Mouse (Mus musculus) yolk sac, embryonic 10.5 days (tissue): ENCODE data around the gene Lhx3.

Source experiments
- DNase-seq: peaks from one replicate; pipeline ENCODE4 v3.0.0-alpha.2; 2017; ENCODE audit warnings: low spot score

The Lhx3 gene

DNA sequence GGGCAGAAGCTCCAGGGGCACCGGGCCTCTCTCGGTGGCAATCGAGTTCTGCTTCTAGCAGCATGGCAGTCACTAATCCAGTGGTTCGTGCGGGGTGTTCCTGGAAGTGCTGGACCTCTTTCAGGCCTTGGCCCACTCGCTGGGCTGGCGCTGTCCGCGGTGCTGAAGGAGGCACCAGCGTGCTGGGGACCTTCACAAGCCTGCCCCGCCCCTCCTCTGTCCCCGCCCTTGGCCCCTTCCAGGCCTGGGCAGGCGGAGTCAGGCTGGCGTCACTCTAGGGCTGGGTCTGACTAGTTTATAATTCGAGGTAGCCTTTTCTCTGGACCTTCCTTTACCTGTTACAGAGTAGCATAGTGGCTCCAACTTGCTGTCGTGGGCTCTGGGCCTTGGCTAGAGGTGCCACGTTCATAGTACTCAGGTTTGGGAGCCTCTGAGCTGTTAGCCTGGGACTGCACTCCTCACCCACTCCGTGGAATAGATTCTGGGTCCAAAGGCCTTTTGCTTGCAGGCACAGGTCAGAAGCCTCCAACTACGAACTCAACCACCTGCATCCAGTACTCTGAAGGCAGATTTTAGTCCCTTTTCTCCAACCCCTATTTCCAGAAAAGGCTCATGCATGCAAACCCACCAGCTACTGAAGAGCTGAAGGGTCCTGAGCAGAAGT is at the start of gene Lhx3:
Gene Lhx3, minus strand, starts transcription at position 164 of the 664 bp plus-strand sequence.
- DNase-seq = peak; percentile 87

DNA sequence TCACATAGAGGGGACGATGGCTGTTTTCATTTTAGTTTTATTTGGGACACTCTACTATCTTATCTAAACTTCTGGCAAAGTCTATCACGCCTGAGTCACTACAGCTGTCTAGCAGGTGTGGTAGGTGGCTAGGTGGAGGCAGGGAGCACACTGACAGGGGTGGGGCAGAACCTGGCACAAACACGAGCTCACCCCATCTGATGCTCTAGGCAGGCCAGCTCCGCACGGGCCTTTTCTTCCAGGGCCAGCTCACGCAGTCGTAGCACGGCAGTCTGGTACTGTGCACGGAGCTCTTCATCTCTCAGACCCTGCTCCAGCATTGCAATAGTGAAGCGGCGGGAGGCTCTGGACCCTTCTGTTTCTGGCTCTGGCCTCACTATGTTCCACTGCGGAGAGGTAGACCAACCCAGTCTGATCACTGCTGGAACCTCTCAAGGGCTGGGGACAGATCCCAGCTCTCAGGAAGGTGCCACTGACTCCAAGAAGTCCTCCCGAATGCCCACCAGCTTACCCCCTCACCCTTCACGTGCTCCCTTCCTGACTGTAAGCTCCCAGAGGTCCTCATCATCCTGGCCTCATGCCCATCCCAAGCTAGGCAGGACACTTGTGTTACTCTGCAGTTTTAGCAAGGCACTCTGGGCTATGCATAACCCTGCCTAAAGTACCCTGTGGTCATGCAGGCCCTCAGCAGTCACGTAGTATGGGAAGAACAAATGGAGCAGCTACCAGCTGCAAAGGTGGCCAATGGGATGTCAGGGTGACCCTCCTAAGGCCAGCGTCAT is 49.4 kb upstream of the Lhx3 start:
- no peak for DNase-seq

DNA sequence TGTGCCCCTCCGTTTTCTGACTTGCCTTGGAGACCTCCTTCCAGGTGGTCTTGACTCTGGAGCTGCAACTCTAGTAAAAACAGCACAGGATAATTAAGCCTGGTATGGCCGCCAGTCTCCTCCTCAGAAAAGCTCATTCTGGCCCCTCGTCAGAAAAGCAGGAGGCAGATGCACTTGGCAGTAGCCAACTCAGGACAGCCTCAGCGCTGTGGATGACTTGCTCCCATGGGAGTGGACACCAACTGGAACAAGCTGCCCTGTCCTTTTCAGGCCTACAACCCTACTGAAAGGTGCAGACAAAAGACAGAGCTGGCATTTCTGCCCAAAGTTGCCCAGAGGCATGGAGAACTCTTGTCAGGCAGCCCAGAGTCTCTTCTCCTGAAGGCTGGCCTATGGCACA is 46.7 kb upstream of the Lhx3 start:
- DNase-seq = no peak

DNA sequence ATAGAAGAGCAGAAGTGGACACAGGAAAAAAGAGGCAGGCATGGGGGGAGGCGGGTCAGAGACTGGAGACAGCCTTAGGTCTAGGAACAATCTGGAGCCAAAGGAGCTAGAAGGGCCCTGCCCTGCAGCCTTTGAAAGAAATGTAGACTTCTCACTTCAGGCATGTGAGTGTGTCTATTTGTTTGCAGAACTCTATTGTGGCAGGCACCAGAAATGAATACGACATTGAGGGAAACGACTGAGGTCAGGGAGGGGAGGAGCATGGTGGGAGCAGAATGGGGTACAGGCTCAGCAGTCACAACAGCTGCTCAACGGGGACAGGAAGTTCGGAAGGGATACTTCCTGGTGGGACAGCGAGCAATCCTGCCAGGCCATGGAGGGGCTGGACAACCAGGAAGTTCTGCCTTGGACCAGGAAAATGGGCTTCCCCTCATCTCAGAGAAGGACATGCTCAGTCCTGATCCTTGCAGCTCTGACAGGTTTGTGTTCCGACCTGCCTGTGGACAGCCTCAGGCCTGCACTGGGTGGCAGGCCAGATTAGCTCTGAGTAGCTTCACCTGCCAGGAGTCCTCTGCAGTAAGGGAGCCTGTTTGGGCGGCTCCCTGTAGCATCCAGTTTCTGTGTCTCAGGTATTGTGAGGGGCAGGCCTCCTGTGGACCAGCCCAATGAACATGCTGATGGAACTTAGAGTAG is 44.6 kb upstream of the Lhx3 start:
- DNase-seq = no peak

DNA sequence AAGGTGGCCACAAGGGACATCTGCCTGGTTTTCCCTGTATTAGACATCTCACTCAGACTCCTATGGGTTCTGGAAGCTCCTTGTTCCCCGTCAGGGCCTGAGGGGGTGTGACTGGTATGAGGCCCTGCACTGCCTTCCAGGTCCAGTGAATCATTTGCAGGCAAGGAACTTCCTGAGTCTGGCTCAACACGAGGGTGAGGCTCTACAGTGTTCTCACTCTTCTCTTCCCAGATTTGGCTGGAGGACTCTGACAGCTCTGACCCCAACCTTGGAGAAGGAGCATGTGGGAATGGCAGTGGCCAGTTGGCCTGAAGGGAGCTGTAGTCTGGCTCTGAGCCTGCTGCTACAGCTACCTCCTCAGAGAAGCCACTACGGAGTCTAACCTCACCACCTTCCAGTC is 39.4 kb upstream of the Lhx3 start:
- no peak for DNase-seq

DNA sequence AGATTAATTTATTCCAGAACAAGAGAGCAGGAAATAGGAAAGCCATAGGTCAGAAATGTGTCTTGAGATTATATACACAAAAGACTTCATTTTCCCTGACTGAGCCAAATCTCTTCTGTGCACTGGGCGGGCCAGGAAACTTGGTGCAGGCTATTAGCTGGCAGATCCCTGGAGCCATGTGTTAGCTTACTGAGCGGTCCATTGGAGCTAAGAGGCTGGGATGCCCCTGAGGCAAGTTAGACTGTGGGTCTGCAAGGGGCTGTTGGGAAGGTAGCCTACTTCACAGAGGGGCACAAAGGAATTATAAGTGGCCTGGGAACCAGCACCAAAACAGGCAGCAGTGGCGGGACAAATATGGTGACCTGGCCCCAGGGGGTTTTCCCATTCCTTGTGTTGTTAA is 32.8 kb upstream of the Lhx3 start:
- DNase-seq = no peak

DNA sequence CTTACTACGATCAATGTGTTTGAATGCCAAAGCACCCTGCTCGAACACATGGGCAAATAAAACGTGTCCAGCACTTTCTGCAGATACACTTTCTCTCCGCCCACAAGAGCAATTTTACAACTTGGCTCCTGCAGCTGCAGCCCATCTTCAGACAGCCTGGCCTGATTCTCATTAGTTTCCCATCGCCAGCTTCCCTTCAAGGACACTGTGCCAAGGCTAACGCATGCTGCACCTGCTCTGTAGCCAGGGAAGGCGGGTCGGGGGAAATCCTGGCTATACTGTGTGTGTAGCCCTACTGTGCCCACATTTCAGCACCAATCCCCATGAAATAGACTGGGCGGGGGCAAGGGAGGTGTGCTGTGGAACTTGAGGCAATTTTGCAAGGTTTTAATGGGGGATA is 32.2 kb upstream of the Lhx3 start:
- no peak for DNase-seq

DNA sequence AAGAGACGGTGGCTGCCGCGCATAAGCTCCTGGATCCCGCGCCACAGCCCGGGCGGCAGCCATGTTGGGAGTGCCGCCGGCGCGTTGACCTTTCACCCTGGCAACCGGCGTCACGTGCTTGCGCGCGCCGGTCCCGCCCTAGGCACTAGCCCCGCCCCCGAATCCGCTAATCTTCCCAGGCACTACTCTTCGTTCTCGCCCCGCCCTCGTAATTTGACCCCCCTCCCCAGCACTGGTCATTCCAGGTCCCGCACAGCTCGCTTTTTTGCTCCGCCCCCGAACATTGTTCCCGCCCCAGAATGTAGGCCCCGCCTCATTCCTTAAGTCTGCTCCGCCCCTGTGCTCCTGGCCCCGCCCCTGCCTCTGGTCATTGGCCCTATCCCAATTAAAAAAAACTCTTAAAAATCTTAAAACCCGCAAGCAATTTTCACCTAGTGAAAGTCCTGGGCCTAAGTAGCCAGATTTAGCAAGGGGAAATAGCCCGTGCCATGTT is 29.2 kb upstream of the Lhx3 start, which contains the start of gene Qsox2:
Gene Qsox2, minus strand, starts transcription at position 236 of the 493 bp plus-strand sequence.
- peak; percentile 96 for DNase-seq

DNA sequence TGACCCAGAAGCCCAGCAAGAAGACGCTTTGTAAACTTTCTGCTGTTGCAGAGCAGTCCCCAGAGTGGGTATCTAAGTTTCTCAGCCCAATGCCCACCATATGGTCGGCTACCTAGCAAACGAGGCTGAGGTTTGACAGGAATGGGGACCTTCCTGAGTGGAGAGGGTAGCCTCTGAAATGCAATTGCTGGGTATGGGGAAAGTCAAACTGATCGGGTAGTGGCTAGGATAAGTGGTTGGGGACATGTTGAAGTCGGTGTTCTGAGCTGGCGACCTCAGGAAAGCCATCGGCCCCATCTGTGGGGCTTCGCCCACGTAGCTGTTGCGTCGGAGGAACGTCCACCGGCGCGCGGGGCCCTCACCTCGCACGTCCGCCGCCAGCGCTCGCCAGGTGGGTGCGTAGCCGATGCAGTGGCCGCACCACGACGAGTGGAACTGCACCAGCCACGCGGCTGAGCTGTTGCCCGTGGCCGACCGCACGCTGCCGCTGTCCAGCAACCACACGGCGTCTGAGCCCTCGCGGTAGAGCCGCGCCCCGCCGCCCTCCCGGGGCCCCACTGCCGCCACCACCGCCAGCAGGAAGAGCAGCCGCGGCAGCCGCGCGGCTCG is 28.7 kb upstream of the Lhx3 start:
- no peak for DNase-seq

DNA sequence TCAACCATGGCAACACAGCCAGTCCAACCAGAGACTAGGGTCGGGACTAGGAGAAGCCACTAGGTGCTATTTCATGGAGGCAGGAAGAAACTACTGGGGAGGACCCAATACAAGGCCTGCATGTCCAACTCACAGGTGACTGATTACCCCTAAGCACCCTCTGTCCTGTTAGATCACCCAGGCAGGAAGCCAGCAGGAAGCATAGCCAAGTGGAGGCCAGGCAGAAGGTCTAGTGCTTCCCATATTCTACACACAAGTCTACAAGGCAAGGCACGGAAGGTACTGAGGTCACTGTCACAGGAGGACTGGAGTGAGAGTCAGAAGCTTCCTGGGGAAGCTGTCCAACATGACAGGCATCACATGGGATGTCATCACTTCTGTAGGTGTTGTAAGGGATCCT is 26.7 kb upstream of the Lhx3 start:
- no peak for DNase-seq

DNA sequence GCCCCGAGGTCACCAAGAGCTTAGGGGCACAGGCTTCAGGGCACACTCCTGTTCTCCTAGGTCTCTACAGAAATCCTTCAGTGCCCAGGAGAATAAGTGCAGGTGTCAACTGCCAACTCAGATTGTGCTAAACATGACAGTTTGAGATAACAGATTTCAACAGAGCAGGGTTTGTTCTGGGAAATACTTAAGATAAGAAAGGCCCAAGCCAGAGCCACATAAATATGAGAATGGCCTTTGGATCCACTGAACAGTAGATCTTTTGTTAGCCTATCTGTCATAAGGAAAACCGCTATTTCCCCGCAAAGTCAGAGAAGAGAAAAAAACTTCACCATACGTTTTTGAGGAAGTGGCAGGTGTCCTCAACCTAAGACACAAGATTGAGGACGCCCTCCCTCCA is 26.2 kb upstream of the Lhx3 start:
- DNase-seq = no peak

DNA sequence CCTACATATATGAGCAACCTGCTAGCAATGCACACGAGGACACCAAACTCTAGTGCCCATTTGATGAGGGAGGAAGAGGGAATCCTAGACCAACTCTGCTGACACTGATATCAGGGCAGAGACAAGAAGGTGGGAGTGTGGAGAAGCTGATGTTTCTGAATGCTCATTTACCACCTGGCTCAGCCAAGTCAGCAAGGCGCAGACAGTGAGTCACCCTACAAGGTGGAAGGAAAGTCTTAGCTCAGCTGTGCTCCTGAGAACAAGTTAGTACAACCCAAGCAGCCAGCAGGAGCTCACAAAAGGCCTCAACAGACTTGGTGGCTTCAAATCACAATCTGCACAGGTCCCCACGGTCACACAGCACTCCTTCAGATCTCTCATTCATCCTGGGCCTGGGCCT is 23.3 kb upstream of the Lhx3 start:
- DNase-seq = no peak

DNA sequence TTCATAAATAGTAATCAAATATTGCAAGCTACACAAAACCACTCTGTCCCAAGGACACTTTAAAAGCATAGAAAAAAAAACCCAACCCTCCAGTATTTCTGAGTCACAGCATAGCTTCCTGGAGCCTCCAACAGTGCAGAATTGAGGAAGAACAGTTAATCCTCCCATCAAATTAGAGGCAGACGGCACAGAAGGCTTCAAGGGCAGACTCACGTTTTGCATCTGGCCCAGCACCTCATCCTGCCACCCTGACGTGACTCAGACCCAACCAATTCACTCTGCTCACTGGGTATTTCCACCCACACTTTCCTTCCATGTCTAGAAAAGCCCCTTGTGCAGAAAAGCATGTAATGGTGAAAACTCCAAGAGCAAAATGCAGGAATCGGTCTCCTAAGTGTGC is 22.2 kb upstream of the Lhx3 start:
- no peak for DNase-seq

DNA sequence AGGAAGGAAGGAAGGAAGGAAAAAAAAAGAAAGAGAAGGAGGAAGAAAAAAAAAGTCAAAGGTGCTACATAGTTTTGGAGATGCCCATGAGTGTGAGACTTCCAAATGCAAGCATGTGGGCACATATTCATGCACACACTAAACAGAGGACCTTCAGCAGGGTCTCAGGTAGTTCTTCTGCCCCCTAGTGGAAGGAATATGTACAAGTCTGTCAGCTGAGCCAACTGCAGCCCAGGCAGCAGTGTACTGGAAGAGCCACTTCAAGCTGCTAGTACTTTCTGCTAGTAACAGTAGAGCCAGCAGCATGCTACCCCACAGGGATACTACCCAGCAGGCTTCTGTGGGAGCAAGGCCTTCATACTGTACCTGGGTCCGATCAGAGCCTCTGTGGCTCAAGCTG is 19.7 kb upstream of the Lhx3 start:
- no peak for DNase-seq

DNA sequence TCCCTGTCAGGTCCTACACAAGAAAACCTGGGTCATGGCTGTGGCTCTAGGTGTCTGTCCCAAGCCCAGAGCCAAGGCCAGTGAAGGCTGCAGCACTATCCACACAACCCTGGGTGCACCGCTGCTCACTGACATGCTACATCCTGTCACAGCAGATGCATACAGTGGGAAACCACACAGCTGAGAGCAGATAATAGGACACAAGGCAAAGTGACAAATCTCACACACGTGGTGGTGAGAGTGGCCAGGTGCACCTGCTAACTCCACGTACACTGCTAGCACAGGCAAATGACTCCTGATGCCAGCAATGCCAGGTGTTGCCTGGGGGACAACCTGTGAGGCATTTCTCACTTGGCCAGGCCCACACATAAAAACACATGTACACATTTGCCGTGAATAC is 17.2 kb upstream of the Lhx3 start:
- no peak for DNase-seq

DNA sequence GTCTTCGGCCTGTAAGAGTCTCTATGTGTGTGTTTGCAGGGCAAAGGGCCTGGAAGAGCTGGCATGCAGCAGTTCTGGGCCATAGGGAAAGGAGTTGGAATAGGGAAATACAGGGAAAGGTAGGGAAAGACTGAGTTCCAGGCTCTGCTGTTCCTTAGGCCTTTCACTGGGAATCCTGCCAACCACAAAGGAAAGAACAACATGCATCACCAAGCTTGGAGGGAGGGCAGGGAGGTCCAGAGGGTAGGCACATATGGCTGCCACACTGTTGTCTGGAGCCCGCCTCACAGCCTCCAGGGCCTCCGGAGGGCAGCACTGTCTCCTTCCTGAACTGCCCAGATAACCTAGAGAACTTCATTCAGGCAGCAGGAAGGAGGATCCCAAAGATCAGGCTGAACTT is 15.9 kb upstream of the Lhx3 start:
- DNase-seq = no peak

DNA sequence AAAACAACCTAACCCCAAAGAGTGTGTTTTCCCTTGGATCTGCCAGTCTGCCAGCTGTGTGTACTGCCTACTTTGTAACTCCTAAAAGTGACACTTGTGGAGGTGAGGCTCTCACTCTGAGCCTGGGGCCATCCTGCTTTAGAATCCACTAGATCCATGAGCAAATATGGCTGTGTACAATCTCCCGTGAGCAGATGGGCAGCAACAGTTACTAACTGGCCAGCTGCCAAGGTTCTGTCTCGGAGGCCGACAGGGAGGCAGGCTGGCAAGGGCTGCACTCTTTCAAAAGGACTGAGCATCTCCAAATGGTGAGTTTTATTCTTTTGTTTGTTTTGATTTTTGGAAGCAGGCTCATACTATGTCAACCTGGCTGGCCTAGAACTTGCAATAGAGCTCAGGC is 6.4 kb upstream of the Lhx3 start:
- DNase-seq = no peak

DNA sequence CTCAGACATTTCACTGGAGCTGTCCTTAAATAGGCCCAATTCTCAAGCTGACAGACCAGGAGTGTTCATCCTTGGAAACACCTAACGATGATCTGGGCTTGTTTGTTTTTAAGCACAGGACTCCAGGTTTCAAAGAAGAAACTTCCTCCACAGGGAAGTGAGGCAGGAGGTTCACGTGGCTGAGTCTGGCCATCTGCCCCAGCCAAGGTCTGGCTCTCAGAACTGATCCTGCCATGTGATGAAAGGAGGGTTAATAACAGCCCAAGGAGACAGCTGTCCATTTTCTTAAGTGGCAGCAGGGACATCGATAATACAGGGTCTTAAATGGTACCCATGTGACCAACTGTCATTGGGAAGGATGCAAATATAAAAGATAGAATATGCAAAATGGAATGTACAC is 1.5 kb upstream of the Lhx3 start:
- no peak for DNase-seq

DNA sequence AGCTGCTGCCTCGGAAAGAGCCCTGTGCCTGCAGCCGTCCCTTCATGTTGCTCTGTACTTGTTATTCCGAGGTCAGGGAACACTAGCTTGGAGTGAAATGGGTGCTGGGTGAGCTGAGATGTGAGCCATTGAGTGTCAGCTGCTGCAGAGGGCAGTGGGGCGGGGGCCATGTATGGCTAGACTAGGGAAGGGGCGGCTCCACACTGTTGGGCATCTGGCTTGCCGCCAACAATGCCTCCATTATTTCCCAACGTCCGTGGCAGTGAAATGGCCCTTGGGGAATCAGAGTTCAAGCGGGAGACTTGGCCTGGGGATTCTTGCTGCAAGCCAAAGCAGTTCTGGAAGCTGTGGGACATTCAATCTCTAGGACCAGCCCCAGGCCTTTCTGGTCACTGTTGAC is 530 bp downstream of the Lhx3 start:
- no peak for DNase-seq

DNA sequence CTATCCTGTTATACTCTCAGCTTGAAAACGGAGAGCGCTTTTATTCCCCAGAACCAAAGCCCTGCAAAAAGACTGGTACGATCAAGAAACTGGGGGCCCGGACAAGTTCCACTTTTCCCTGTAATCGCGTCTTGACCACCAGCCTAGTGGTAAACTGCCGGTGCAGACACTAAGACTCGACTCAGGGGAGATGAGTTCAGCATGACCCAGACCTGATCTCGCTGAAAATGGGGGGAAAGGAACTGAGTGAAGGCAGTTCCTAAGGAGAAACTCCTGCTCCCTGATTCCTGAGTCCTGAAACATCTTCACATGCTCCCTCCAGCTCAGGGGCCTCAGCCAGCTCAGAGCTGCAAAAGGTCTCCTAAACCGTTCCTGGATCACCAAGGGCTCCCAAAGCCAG is 2.3 kb downstream of the Lhx3 start:
- DNase-seq = no peak

DNA sequence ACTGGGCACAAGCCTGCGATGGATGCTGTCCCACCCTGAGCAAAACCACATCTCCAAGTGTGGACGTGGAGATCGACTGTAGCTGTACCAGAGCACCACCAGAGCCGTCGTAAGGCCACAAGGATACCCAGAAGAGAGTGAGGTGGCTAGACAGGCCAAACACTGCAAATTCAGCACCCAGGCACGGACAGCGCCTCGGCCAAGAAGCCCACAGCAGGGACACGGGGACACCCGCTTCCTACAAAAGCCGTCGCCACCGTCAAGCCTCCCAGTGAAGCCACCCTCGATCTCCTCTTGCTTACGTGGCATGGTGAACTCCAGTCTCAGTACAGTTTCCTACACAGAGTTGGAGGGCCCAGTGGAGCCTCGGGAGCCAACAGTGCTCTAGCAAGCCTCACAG is 3.0 kb downstream of the Lhx3 start:
- peak; percentile 38 for DNase-seq

DNA sequence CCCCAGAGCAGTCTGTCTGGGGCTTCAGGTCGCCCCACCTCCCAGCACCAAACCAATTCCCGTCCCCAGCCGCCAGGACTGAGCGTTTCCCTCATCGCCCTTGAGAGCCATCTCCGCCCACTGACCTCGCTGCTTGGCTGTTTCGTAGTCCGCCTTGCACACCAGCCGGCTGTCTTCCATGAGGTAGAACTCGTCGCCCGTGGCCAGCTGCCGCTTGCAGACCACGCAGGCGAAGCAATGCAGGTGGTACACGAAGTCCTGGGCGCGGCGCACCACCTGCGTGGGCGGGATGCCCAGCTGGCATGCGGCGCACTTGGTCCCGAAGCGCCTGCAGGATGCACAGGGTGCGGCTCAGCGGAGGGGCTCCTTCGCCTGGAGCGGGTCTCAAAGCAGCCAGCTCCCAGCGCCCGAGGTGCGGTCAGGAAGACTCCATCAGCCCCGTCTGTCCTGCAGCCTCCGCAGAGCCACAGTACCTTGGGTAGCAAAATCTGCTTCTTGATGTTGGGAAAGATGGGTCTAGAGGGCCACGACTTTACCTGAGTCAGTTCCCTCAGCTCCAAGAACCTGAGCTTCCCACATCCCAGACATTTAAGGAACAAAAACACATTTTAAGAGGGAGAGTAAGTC is 5.1 kb downstream of the Lhx3 start:
- no peak for DNase-seq
